In genomic region chr7:30010551-30011195, GRCm38 (mm10) we compare ENCODE assay signal across 15 mouse cellular contexts. TPM values are rescaled to one million over a fixed set of nuclear protein-coding genes. Genes with fewer than 3 reads are reported as not detected.
DNase-seq lines count a peak whose midpoint lies in the region; ATAC-seq and TF ChIP-seq lines count a peak whose summit lies in the region.
"Had no signal": no experiment of that assay in that cellular context is flagged by ENCODE, and none has a peak within 500 bp of the region (broad histone marks: within the 10 kb centered on the region; RNA-seq: fewer than 3 reads in every experiment).

No protein-coding gene starts in this region.

- H3K4me3 ChIP-seq in kidney, adult 2 months (ENCODE audit: insufficient read depth, low read depth, low read length): no peak overlapping the region
- H3K4me3 ChIP-seq in intestine, embryonic 16.5 days (ENCODE audit: low read length): no peak overlapping the region
- H3K4me3 ChIP-seq in midbrain, embryonic 16.5 days (ENCODE audit: low read depth, low read length): no peak overlapping the region
- H3K4me3 ChIP-seq: erythroblast, embryonic 14.5 days; left cerebral cortex, adult 2 months; stomach, embryonic 15.5 days had no signal

- 0 out of 2 replicates have a peak overlapping the region, but pooled peaks have one; percentile 3 for H3K4me2 ChIP-seq in intestine, embryonic 16.5 days (ENCODE audit: low read depth, low read length)
- no peak overlapping the region for H3K4me2 ChIP-seq in midbrain, embryonic 16.5 days (ENCODE audit: low read length)
- H3K4me2 ChIP-seq: stomach, embryonic 15.5 days had no signal

- WGBS in kidney, adult 2 months: 83% methylated on average over 10 of the region's 10 CpGs
- WGBS in intestine, embryonic 16.5 days: 65% methylated on average over 10 of the region's 10 CpGs
- WGBS in midbrain, embryonic 16.5 days: 77% methylated on average over 10 of the region's 10 CpGs

- TF ChIP-seq POLR2A in kidney, adult 2 months (IDR thresholded peaks at IDR 0.05; ENCODE audit: low read depth, low read length): no peak

- peaks cover 11% of the 10 kb centered on the region for H3K4me1 ChIP-seq in kidney, adult 2 months (ENCODE audit: control insufficient read depth, insufficient read depth, low read length)
- H3K4me1 ChIP-seq in intestine, embryonic 16.5 days (ENCODE audit: control insufficient read depth, insufficient read depth, low read length): peaks cover 16% of the 10 kb centered on the region
- peaks cover 2% of the 10 kb centered on the region; the same call in 1 of the 2 replicates for H3K4me1 ChIP-seq in midbrain, embryonic 16.5 days (ENCODE audit: control insufficient read depth, insufficient read depth, low read length)
- H3K4me1 ChIP-seq: stomach, embryonic 15.5 days had no signal

- no peaks in the 10 kb centered on the region; the same call in 1 of the 2 replicates for H3K36me3 ChIP-seq in kidney, adult 2 months (ENCODE audit: control insufficient read depth, insufficient read depth, low read length)
- H3K36me3 ChIP-seq in intestine, embryonic 16.5 days (ENCODE audit: control insufficient read depth, insufficient read depth, low read length): peaks cover 11% of the 10 kb centered on the region
- peaks cover 11% of the 10 kb centered on the region; the same call in 1 of the 2 replicates for H3K36me3 ChIP-seq in midbrain, embryonic 16.5 days (ENCODE audit: control insufficient read depth, insufficient read depth, low read length)

- no peaks in the 10 kb centered on the region for H3K27me3 ChIP-seq in kidney, adult 2 months (replicated peaks; ENCODE audit: control insufficient read depth, insufficient read depth, low read length)
- H3K27me3 ChIP-seq in intestine, embryonic 16.5 days (replicated peaks; ENCODE audit: control insufficient read depth, insufficient read depth, low read length): no peaks in the 10 kb centered on the region
- no peaks in the 10 kb centered on the region for H3K27me3 ChIP-seq in midbrain, embryonic 16.5 days (ENCODE audit: control insufficient read depth, insufficient read depth, low read depth, low read length)
- H3K27me3 ChIP-seq: stomach, embryonic 15.5 days had no signal

- H3K9ac ChIP-seq in intestine, embryonic 16.5 days (ENCODE audit: low read depth, low read length): no peak overlapping the region
- no peak overlapping the region for H3K9ac ChIP-seq in midbrain, embryonic 16.5 days (ENCODE audit: low read depth, low read length)
- H3K9ac ChIP-seq: liver, embryonic 14.5 days; stomach, embryonic 15.5 days had no signal

- no peak overlapping the region for H3K27ac ChIP-seq in kidney, adult 2 months (ENCODE audit: insufficient read depth, low read depth, low read length)
- no peak overlapping the region; the same call in 1 of the 2 replicates for H3K27ac ChIP-seq in intestine, embryonic 16.5 days (ENCODE audit: low read length)
- H3K27ac ChIP-seq in midbrain, embryonic 16.5 days (ENCODE audit: low read length): no peak overlapping the region
- H3K27ac ChIP-seq: kidney, postnatal 0 days; liver, embryonic 14.5 days; stomach, embryonic 15.5 days had no signal

- no peak for TF ChIP-seq CTCF in kidney, adult 2 months (conservative IDR thresholded peaks at IDR 0.05; ENCODE audit: insufficient read depth, insufficient read length, low read depth, low read length)

- ATAC-seq in frontal cortex, adult (ENCODE audit: low TSS enrichment): peak; percentile 45; the same call in 1 of the 2 replicates
- ATAC-seq in intestine, embryonic 16.5 days: no peak
- no peak for ATAC-seq in midbrain, embryonic 16.5 days

- DNase-seq in frontal cortex, postnatal 10 days (ENCODE audit: low spot score in 2 of 2): no peak
- DNase-seq in kidney, postnatal 10 days: peak; percentile 27
- DNase-seq in kidney, adult 2 months: no peak
- peak; percentile 31 for DNase-seq in Muller cell, postnatal 12 days (ENCODE audit: inconsistent ontology term)
- DNase-seq in cerebellum, adult 8-10 months: no peak
- DNase-seq: cerebellum, postnatal 14 days; thymus, postnatal 36 days had no signal

- H3K9me3 ChIP-seq in intestine, embryonic 16.5 days (ENCODE audit: control insufficient read depth, low read length): no peaks in the 10 kb centered on the region
- H3K9me3 ChIP-seq in midbrain, embryonic 16.5 days (replicated peaks; ENCODE audit: control insufficient read depth, low read length, poor library complexity, severe bottlenecking): no peaks in the 10 kb centered on the region
- H3K9me3 ChIP-seq: stomach, embryonic 15.5 days had no signal

RNA-seq across cellular contexts. Expression of gene Zfp568, which starts 26.9 kb away (rescaled TPM):
- 4.5 and 5.0 TPM in 2 replicates for polyA plus RNA-seq in kidney, adult 2 months (2012; rRNA removed)
- 9.1 and 11.6 TPM in 2 replicates for polyA plus RNA-seq in intestine, embryonic 16.5 days (2015; fragmentation: Nextera tagmentation; extraction: Ambion mirVana)
- 3.4 and 4.3 TPM in 2 replicates for polyA plus RNA-seq in midbrain, embryonic 16.5 days (2015; fragmentation: Nextera tagmentation; extraction: Ambion mirVana)

RNA-seq across cellular contexts. Expression of gene Zfp14, which starts 40.5 kb away (rescaled TPM):
- 1.7 and 1.9 TPM in 2 replicates for polyA plus RNA-seq in kidney, adult 2 months (2012; rRNA removed)
- 2.0 and 2.2 TPM in 2 replicates for polyA plus RNA-seq in intestine, embryonic 16.5 days (2015; fragmentation: Nextera tagmentation; extraction: Ambion mirVana)
- polyA plus RNA-seq in midbrain, embryonic 16.5 days (2015; fragmentation: Nextera tagmentation; extraction: Ambion mirVana): 13.4 and 13.7 TPM in 2 replicates
- polyA plus RNA-seq: erythroblast, embryonic 14.5 days had no signal

RNA-seq across cellular contexts. Expression of gene Zfp74, which starts 56.8 kb away (rescaled TPM):
- polyA plus RNA-seq in kidney, adult 2 months (2012; rRNA removed): 4.7 and 5.0 TPM in 2 replicates
- polyA plus RNA-seq in intestine, embryonic 16.5 days (2015; fragmentation: Nextera tagmentation; extraction: Ambion mirVana): 5.4 and 6.4 TPM in 2 replicates
- 24.4 and 26.7 TPM in 2 replicates for polyA plus RNA-seq in midbrain, embryonic 16.5 days (2015; fragmentation: Nextera tagmentation; extraction: Ambion mirVana)

Comparison
In these comparisons a context has a peak if more than half of its experiments do, and no peak if none do; other contexts are left out.
1. DNase-seq: peak in kidney, postnatal 10 days (single experiment) and Muller cell, postnatal 12 days (single experiment); none in frontal cortex, postnatal 10 days (0 of 2), kidney, adult 2 months (single experiment) and cerebellum, adult 8-10 months (single experiment).